Comparison of ENCODE assay signal across 26 mouse cellular contexts in genomic region chr11:37474068-37474467, GRCm38 (mm10).
"Had no signal": no experiment of that assay in that cellular context is flagged by ENCODE, and none has a peak within 500 bp of the region (broad histone marks: within the 10 kb centered on the region; RNA-seq: fewer than 3 reads in every experiment).

No protein-coding gene starts in this region.

- H3K27me3 ChIP-seq: heart, embryonic 12.5 days; hindbrain, embryonic 12.5 days; intestine, embryonic 15.5 days; limb, embryonic 13.5 days; limb, embryonic 15.5 days; liver, embryonic 12.5 days had no signal

- H3K36me3 ChIP-seq: heart, embryonic 10.5 days; heart, embryonic 12.5 days; hindbrain, embryonic 10.5 days; hindbrain, embryonic 12.5 days; intestine, embryonic 15.5 days; limb, embryonic 13.5 days; limb, embryonic 15.5 days; liver, embryonic 12.5 days had no signal

- H3K27ac ChIP-seq: gastrocnemius, adult 2 months; heart, embryonic 10.5 days; hindbrain, embryonic 10.5 days; hindbrain, embryonic 12.5 days; hindbrain, embryonic 14.5 days; intestine, embryonic 15.5 days; layer of hippocampus, adult 2 months; left cerebral cortex, adult 2 months; limb, embryonic 13.5 days; limb, embryonic 15.5 days; liver, embryonic 12.5 days; liver, embryonic 14.5 days had no signal

- H3K4me1 ChIP-seq: heart, embryonic 10.5 days; heart, embryonic 12.5 days; hindbrain, embryonic 10.5 days; hindbrain, embryonic 12.5 days; intestine, embryonic 15.5 days; limb, embryonic 13.5 days; limb, embryonic 15.5 days; liver, embryonic 12.5 days had no signal

- H3K9ac ChIP-seq: heart, embryonic 12.5 days; hindbrain, embryonic 12.5 days; hindbrain, embryonic 14.5 days; intestine, embryonic 15.5 days; limb, embryonic 13.5 days; limb, embryonic 15.5 days; liver, embryonic 12.5 days; liver, embryonic 14.5 days had no signal

- H3K4me3 ChIP-seq: gastrocnemius, adult 2 months; heart, embryonic 10.5 days; heart, embryonic 12.5 days; hindbrain, embryonic 10.5 days; hindbrain, embryonic 12.5 days; intestine, embryonic 15.5 days; layer of hippocampus, adult 2 months; left cerebral cortex, adult 2 months; limb, embryonic 13.5 days; limb, embryonic 15.5 days; liver, embryonic 12.5 days had no signal

- H3K4me2 ChIP-seq: heart, embryonic 12.5 days; hindbrain, embryonic 12.5 days; hindbrain, embryonic 14.5 days; intestine, embryonic 15.5 days; limb, embryonic 13.5 days; limb, embryonic 15.5 days; liver, embryonic 12.5 days had no signal

- ATAC-seq: hindbrain, embryonic 16.5 days; inflammation-experienced regulatory T-cells, adult 6 months; intestine, embryonic 15.5 days; intestine, postnatal 0 days; liver, embryonic 12.5 days had no signal

- DNase-seq: gastrocnemius, adult 2 months; gastrocnemius, postnatal 10 days; gastrocnemius, postnatal 25 days; heart, adult 18-20 months; heart, postnatal 10 days; heart, postnatal 4 days; kidney, adult 18-20 months; kidney, adult 8-10 months; kidney, postnatal 10 days; kidney, postnatal 25 days; kidney, postnatal 4 days had no signal

- H3K9me3 ChIP-seq: heart, embryonic 10.5 days; heart, embryonic 12.5 days; hindbrain, embryonic 10.5 days; hindbrain, embryonic 12.5 days; intestine, embryonic 15.5 days; limb, embryonic 13.5 days; limb, embryonic 15.5 days; liver, embryonic 12.5 days had no signal
